Mouse (Mus musculus): Measurements from ENCODE around the gene Tbxas1. TPM values are rescaled to one million over a fixed set of nuclear protein-coding genes. Genes with fewer than 3 reads are reported as not detected.

Tbxas1 gene
- total RNA-seq, 2 experiments from 2014 or later: 2.8 TPM

DNA sequence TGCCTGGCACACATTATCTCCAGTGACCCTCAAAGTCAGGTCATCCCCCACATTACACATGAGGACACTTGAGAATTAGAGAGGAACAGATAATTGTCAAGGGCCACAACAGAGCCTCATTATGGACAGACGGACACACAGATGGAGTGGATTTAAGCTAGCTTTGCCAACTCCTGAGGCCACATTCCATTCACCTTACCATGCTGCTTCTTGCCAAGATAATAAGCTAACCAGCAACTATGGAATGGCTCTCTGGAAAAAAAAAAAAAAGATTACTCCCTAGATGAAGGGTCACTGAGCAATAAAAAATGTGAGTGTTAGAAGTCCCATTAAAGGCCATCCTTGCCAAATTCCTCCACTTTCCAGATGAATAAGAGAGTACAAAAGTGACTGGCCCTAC, 30.1 kb upstream of the Tbxas1 start:
- no peak for DNase-seq (ENCODE audit: low spot score in 2 of 2)
- no peak for TF ChIP-seq CTCF (conservative IDR thresholded peaks at IDR 0.05)
- no peak overlapping the region for H3K4me3 ChIP-seq
- 0 out of 2 replicates have a peak overlapping the region, but pooled peaks have one; percentile 77 for H3K27ac ChIP-seq

DNA sequence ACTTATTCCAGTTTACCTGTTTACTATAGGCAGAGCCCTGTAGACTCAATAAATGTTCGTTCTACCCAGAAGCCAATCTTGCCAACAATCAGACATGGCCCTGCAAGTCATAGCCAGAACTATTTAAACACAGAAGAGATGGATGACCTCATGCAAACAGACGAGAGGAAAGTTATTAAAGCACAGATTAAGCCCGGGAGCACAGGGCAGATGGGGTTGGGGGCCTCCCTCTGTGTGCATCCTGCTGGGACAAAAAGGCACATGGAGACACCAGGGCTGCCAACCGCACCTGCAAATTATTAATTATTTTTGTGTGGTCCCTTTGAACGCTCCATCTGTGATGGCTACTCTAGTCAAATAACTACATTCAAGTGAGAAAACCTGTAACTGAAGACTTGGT, 29.3 kb upstream of the Tbxas1 start:
- no peak for DNase-seq (ENCODE audit: low spot score in 2 of 2)
- Histone ChIP-seq H3K27ac (peak overlapping the region; percentile 77), H3K4me3 (no peak overlapping the region)
- no peak for TF ChIP-seq CTCF (conservative IDR thresholded peaks at IDR 0.05)

DNA sequence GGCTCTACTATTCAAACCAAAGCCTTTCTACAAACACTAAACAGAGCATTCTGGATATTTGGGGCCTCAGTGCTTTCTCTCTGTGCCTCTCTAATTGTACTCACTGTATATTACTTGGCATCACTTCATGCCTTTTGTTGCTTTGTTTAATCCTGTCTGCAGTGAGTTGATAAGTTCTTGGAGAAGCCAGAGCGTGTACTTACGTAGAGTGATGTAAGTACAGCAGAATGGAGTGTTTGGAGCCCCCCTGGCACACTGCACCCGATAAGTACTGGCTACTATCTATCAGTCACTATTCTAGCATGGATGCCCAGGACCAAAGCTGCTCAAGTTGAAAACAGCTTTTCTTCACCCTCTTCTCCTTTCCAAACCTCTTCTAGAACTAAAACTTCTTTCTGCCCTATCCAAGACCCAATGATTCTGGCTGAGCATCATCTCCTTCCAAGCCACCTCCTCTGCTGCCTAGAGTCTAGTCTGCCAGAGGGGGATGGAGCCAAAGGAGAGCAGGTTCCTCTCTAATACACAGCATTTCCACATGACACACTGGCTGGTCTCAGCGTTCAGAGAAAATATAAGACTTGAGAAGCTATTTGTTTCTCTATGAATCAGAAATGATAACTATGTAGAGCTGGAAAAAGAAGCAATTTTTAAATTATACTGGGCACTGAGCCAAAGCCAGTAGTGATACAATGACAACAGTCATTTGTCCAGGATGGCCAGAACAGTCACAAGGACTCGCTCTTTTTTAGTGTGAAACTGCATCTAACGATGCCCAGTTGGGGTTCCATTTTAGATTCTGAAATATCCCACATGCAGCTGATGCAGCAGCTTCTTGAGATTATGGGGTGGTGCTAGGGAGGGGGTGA, 28.6 kb upstream of the Tbxas1 start:
- DNase-seq (ENCODE audit: low spot score in 2 of 2): no peak
- Histone ChIP-seq H3K27ac (peak overlapping the region; percentile 77), H3K4me3 (no peak overlapping the region)
- TF ChIP-seq CTCF (conservative IDR thresholded peaks at IDR 0.05): no peak

DNA sequence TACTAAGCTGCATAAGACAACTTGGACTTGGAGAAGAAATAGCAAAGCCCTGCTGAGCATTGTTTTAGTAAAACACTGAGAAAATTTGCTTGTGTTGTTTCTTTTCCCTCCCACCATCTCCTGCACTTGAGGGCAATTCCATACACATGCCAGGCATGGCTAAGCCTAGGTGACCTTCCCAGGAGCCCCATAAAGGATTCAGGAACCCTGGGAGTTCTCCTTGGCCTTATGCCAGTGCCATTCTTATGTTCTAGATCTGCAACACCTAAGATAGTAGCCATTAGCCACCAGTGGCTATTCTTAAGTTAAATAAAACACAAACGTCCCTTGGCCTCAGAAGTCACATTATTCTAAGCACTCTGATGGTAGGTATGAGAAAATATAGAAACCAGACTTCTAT, 27.8 kb upstream of the Tbxas1 start:
- no peak for DNase-seq (ENCODE audit: low spot score in 2 of 2)
- TF ChIP-seq CTCF (conservative IDR thresholded peaks at IDR 0.05): no peak
- Histone ChIP-seq H3K27ac (peak overlapping the region; percentile 77), H3K4me3 (no peak overlapping the region)

DNA sequence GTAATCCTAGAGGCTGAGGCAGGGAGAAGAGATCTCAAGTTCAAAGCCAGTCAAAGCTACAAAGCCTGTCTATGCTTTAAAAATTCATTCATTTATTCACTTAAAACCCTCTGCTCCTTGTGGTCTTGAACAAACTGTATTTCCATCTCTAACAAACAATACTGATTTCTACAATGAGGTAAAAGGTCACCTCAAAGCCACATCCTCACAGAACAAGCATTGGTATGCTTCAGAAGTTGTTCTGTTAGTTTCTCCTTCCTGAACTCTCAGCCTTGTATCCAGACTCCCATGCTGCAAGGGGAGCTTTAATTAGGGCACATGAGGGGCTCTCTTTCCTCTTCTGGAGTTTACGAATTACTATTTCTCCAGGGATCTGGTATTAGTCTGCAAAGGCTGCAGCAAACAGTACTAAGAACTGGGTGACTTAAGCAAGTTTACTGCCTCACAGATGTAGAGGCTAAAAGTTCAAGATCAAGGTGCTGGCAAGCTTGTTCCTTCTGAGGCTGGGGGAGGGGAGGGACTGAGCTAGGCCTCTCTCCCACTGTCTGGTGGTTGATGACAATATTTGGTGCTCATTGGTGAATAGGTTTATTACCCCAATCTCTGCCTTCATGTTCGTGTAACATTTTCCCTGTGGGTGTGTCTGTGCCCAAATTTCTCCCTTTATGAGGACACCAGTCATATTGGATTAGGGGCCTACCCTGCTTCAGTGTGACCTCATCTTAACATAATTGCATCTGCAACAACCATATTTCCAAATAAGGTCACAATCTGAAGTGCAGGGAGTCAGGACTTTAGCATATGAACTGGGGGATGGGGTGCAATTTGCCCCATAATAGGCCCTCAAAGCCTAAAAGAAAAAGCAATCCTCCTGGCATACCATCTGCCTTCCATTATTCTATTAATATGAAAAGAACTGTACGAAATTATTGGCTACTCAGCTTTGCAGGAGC, 27.0 kb upstream of the Tbxas1 start:
- TF ChIP-seq CTCF (conservative IDR thresholded peaks at IDR 0.05): no peak
- H3K27ac ChIP-seq: peak overlapping the region; percentile 77

DNA sequence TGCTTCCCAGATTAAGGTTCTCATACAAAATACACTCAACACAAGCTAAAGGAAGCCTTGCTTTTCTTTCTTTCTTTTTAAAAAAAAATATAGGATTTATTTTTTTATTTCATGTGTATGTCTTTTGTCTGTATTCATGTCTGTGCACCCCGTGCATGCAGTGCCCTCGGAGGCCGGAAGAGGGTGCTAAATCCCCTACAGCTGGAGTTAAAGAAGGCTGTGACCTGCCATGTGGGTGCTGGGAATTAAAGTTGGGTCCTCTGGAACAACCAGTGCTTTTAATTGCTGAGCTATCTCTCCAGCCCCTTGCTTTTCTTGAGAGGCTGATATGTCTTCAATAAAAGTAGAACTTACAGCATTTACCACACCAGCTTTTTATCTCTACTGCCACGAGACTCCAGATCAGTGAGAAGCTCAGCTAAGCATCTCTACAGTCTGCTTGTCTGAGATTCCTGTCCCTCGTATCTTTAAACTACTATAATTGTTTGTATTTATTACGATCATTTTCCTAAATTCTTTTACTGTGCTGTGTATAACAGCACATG, 24.4 kb upstream of the Tbxas1 start:
- peak; percentile 26; the same call in 1 of the 2 replicates for TF ChIP-seq CTCF (conservative IDR thresholded peaks at IDR 0.05)
- Histone ChIP-seq H3K27ac (no peak overlapping the region), H3K4me3 (no peak overlapping the region)
- DNase-seq (ENCODE audit: low spot score in 2 of 2): no peak

More for the DNA sequence above, 27.0 kb upstream of the Tbxas1 start:
- H3K4me3 ChIP-seq: no peak overlapping the region
- DNase-seq (ENCODE audit: low spot score in 2 of 2): no peak

DNA sequence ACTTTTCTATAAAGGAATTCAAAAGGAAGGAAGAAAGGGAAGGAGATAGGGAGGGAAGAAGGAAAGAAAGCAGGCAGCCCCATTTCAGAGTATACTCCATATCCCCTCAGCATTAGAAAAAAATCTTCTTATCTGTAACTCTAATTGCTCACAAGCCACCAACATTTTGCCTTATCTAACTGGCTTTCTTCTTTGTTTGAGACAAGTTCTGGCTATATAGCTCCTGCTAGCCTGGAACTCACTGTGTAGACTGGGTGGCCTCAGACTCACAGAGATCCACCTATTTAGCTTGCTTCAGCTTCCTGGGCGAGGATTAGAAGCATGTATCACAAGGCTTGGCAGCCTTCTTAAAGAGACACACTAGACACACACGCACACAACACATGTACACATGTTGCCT, 23.5 kb upstream of the Tbxas1 start:
- Histone ChIP-seq H3K27ac (no peak overlapping the region), H3K4me3 (no peak overlapping the region)
- no peak for TF ChIP-seq CTCF (conservative IDR thresholded peaks at IDR 0.05)
- no peak for DNase-seq (ENCODE audit: low spot score in 2 of 2)

DNA sequence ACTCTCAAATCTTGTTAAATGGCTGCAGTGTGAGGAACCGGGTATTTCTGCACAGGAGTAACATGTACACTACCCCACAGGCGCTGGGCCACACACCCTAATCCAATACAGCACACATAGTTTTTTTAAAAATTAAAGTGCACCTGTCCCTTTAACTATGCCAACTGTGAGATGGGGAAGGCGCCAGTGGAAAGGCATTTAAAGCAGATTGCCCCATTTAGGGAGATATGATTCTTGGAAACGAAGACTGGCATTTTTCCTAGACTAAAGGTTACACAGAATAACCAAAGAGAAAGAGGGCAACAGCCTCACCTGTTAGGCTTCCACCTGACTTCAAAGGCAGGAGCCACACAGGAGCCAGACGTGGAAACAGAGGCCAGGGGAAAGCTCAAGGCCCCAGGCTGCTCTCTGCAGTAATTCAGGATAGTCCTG, 21.6 kb upstream of the Tbxas1 start:
- DNase-seq (ENCODE audit: low spot score in 2 of 2): no peak
- no peak for TF ChIP-seq CTCF (conservative IDR thresholded peaks at IDR 0.05)
- no peak overlapping the region for H3K27ac ChIP-seq
- H3K4me3 ChIP-seq: no peak overlapping the region

DNA sequence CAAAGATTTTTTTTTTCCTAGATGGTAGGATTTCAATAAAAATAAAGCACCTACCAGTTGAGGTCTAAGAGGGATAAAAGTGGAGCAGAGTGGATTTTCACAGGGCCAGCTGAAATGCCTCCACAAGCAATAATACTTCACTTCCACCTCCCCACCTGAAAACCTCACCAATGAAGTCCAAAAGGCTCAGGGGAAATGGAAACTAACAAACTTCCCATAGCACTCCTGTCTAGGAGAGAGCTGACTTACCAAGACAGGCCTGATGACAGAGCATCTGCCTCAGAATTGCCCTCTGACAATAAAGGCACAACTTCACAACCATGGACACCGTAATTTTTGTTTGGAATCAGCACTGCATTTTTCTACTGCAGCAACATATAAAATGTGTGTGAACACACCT, 15.4 kb upstream of the Tbxas1 start:
- no peak overlapping the region for H3K4me3 ChIP-seq
- H3K27ac ChIP-seq: no peak overlapping the region
- TF ChIP-seq CTCF (conservative IDR thresholded peaks at IDR 0.05): no peak
- no peak for DNase-seq (ENCODE audit: low spot score in 2 of 2)

DNA sequence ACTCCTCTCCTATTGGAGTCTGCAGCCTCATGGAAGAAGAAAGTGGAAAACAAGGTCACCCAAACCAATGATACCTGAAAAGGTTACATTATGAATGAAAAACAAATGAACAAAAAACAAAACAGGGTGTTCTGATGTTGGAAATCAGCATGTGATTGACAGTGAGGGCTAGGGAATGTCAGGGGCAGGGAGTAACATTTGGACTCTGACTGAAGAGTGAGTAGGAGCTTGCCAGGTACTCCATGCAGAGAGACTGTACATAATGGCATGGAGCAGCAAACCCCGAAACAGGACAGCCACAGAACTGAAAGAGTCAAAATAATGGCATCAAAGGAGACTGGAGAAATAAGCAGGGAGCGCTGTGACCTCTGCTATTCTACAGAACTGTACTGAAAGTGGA, 14.9 kb upstream of the Tbxas1 start:
- no peak for TF ChIP-seq CTCF (conservative IDR thresholded peaks at IDR 0.05)
- Histone ChIP-seq H3K27ac (no peak overlapping the region), H3K4me3 (no peak overlapping the region)
- no peak for DNase-seq (ENCODE audit: low spot score in 2 of 2)

DNA sequence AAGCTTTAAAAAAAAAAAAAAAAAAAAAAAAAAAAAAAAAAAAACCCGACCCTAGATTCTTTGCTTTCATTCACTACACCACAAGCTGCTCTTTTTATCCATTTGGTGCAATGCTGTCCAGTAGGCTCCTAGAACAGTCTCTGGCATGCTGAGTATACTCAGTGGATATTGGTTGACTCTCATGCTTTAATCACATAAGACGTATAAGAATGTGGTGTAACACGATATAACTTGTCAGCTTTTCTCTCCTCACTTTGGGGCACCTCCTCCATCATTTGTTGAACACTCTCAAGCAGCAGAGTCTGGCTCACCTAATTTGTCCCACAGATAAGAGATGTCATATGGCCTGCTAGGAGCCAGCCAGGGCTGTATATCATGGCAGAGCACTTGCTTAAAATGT, 11.6 kb upstream of the Tbxas1 start:
- no peak for TF ChIP-seq CTCF (conservative IDR thresholded peaks at IDR 0.05)
- no peak for DNase-seq (ENCODE audit: low spot score in 2 of 2)
- no peak overlapping the region for H3K27ac ChIP-seq
- H3K4me3 ChIP-seq: no peak overlapping the region

DNA sequence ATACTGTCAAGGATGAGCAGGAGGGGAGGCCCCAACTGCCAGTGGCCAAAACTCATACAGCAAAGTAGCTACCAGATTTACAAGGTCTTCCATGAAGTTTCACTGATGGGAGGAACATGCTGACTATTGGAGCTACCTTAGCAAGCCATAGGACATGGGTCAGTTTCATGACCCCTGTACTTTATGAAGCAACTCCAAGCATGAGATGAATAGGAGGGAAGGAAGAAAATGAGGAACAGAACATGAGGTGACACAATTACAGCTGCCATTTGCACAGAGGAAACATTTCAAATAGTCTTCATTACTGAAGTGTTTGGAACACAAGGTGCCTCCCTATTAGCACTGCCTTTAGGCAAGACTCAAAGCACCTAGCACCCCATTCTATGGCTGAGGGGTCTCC, 9.4 kb upstream of the Tbxas1 start:
- Histone ChIP-seq H3K4me3 (no peak overlapping the region), H3K27ac (no peak overlapping the region)
- no peak for DNase-seq (ENCODE audit: low spot score in 2 of 2)
- TF ChIP-seq CTCF (conservative IDR thresholded peaks at IDR 0.05): no peak

DNA sequence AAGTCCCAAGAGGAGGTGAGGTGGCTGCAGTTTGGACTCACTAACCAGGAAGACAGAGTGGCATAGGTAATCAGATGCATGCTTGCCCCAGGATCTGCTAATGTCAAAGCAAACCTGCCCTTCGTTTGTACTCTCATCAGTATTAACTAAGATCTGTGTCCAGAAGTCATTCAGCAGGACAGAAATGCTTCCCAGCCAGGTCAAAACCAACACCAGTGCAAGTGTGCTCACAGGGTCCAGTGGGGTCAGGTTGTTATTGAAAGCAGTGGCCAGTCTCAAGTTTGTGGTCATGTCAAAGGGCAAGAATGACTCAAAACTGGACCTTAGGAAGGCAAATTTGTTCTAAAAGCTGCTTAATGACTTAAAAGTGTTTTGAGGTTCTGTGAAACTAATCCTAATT, 8.8 kb upstream of the Tbxas1 start:
- Histone ChIP-seq H3K4me3 (no peak overlapping the region), H3K27ac (no peak overlapping the region)
- no peak for TF ChIP-seq CTCF (conservative IDR thresholded peaks at IDR 0.05)
- no peak for DNase-seq (ENCODE audit: low spot score in 2 of 2)
